Mouse (Mus musculus) G1E (cell line): ENCODE data around the gene Rcor3. TPM values are rescaled to one million over a fixed set of nuclear protein-coding genes. Genes with fewer than 3 reads are reported as not detected.

ENCODE experiments used
- ATAC-seq: 2 replicates; pipeline ENCODE4 v1.8.0; 2016; ENCODE audit warnings: mild to moderate bottlenecking; ENCODE audit not compliant: insufficient number of reproducible peaks, poor library complexity, low FRiP score, severe bottlenecking; ENCODE audit errors: extremely low read depth
- DNase-seq: peaks from one replicate; pipeline ENCODE4 v3.0.0; 2012; ENCODE audit warnings: low spot score
- H3K27me3 ChIP-seq: 2 replicates; pipeline ENCODE4 v1.6.1; 2012; ENCODE audit warnings: mild to moderate bottlenecking, low read length, inconsistent platforms; ENCODE audit not compliant: insufficient read depth
- H3K36me3 ChIP-seq: replicated peaks from 2 replicates; pipeline ENCODE3; 2012; ENCODE audit warnings: mild to moderate bottlenecking, inconsistent platforms
- H3K4me1 ChIP-seq: 2 replicates; pipeline ENCODE4 v1.6.1; 2012; ENCODE audit warnings: low read depth, low read length, inconsistent platforms, mixed read lengths; ENCODE audit not compliant: insufficient read depth
- H3K4me3 ChIP-seq: 2 replicates; pipeline ENCODE4 v1.5.1; 2012; ENCODE audit warnings: low read depth, mild to moderate bottlenecking, inconsistent platforms, low read length, moderate library complexity, mixed read lengths
- H3K9me3 ChIP-seq: replicated peaks from 2 replicates; pipeline ENCODE4 v1.6.1; 2012; ENCODE audit warnings: inconsistent platforms
- CTCF ChIP-seq: IDR thresholded peaks from 2 replicates; pipeline ENCODE4 v1.5.1; 2012; ENCODE audit warnings: low read depth, low read length, inconsistent platforms, mixed read lengths
- GATA1 ChIP-seq: IDR thresholded peaks from 2 replicates; pipeline ENCODE4 v1.6.1; 2012; ENCODE audit warnings: borderline replicate concordance, low read length, inconsistent platforms, mixed read lengths
- GATA2 ChIP-seq: IDR thresholded peaks from 2 replicates; pipeline ENCODE4 v1.6.1; 2012; ENCODE audit warnings: low read depth, low read length, inconsistent platforms, borderline replicate concordance
- POLR2AphosphoS5 ChIP-seq: IDR thresholded peaks from 2 replicates; pipeline ENCODE4 v1.6.1; 2012; ENCODE audit warnings: low read depth, low read length, inconsistent platforms; ENCODE audit not compliant: insufficient replicate concordance
- TAL1 ChIP-seq: conservative IDR thresholded peaks from 2 replicates; pipeline ENCODE4 v1.6.1; 2012; ENCODE audit warnings: low read depth, low read length, inconsistent platforms, mixed read lengths
- polyA plus RNA-seq: library from polyadenylated mRNA; stranded (reverse); fragments of >175 nt; gene quantifications from 2 replicates; pipeline ENCODE4 v1.2.3, GENCODE M21; 2012
- total RNA-seq, 2 experiments: library from RNA; stranded (forward) in 1 of 2; stranded (reverse) in 1 of 2; fragments of 200-1000 nt in 1 of 2; fragments of >200 nt in 1 of 2; fragmentation: Nextera tagmentation in 1 of 2; gene quantifications; 2 replicates each; pipeline ENCODE4 v1.2.3; 2014 to 2017

The Rcor3 gene
- total RNA-seq (2014; fragmentation: Nextera tagmentation) (73.9 and 74.8 TPM in 2 replicates), total RNA-seq (2017) (39.4 and 41.1 TPM in 2 replicates), polyA plus RNA-seq (22.7 and 24.2 TPM in 2 replicates)

- peak; percentile 90 for DNase-seq
- Histone ChIP-seq H3K27me3 (no peaks in the 10 kb centered on the region), H3K4me1 (peaks cover 39% of the 10 kb centered on the region), H3K9me3 (0 out of 2 replicates have a peak, but pooled peaks cover 4% of the 10 kb centered on the region), H3K36me3 (peaks cover 13% of the 10 kb centered on the region), H3K4me3 (peak within 1 kb of the TSS; percentile 90)
- TF ChIP-seq GATA1 (no peak), POLR2AphosphoS5 (no peak), GATA2 (no peak), CTCF (no peak), TAL1 (no peak)
- peak; percentile 32 for ATAC-seq
Measured at GRCm38 (mm10) chr1:192137926-192138910, at the start of gene Rcor3. Gene Rcor3, minus strand, starts transcription at chr1:192138062.

DNA sequence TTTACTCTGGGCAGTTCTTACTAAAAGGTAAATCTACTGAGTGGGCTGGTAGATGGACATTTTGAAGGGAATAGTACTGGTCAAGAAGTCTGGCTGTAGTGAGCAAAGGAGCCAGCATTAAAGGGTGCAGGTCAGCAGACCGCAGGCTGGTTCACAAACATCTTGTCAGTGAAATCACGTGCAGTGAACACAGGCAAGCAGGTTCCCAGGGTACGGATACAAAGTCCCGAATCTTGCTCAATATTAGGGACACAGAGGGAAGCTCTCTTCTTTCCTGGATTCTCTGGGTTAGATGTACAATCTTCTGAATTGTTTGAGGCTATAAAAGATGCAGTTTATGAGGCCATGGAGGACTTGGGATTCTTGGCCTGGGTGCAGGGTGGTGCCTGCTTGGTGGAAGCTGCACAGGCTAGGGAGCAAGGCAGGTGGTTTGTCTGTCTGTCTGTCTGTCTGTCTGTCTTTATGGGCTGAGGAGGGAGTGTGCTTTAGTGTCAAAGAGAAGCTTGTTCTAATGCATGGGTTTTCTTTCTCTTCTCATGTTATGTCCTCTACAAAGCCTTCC is 43.9 kb upstream of the Rcor3 start:
- Histone ChIP-seq H3K9me3 (no peaks in the 10 kb centered on the region), H3K27me3 (no peaks in the 10 kb centered on the region), H3K4me3 (no peak overlapping the region), H3K36me3 (no peaks in the 10 kb centered on the region), H3K4me1 (no peaks in the 10 kb centered on the region)
- DNase-seq, result no peak
- ATAC-seq, result no peak
- TF ChIP-seq TAL1 (no peak), GATA2 (no peak), POLR2AphosphoS5 (no peak)

GRCm38 (mm10) chr1:192179877-192180276 is 42.0 kb upstream of the Rcor3 start:
- Histone ChIP-seq H3K36me3 (no peaks in the 10 kb centered on the region), H3K27me3 (no peaks in the 10 kb centered on the region), H3K4me3 (no peak overlapping the region), H3K9me3 (no peaks in the 10 kb centered on the region), H3K4me1 (no peaks in the 10 kb centered on the region)
- DNase-seq (no peak), ATAC-seq (no peak)
- TF ChIP-seq CTCF (no peak), TAL1 (no peak), GATA1 (no peak), POLR2AphosphoS5 (no peak)

GRCm38 (mm10) chr1:192171477-192171876 is 33.6 kb upstream of the Rcor3 start:
- no peaks in the 10 kb centered on the region for H3K9me3 ChIP-seq
- TF ChIP-seq POLR2AphosphoS5, result no peak
- no peak for TF ChIP-seq GATA2
- TF ChIP-seq TAL1, result no peak
- TF ChIP-seq GATA1, result no peak
- no peak for TF ChIP-seq CTCF
- DNase-seq (no peak), ATAC-seq (no peak)
- H3K36me3 ChIP-seq, result no peaks in the 10 kb centered on the region
- no peaks in the 10 kb centered on the region; the same call in 1 of the 2 replicates for H3K4me1 ChIP-seq
- H3K4me3 ChIP-seq, result no peak overlapping the region
- H3K27me3 ChIP-seq, result peaks cover 5% of the 10 kb centered on the region

GRCm38 (mm10) chr1:192151179-192151578 is 13.3 kb upstream of the Rcor3 start:
- Histone ChIP-seq H3K27me3 (no peaks in the 10 kb centered on the region), H3K36me3 (no peaks in the 10 kb centered on the region), H3K9me3 (no peaks in the 10 kb centered on the region), H3K4me3 (no peak overlapping the region), H3K4me1 (0 out of 2 replicates have a peak, but pooled peaks cover 3% of the 10 kb centered on the region)
- no peak for ATAC-seq
- no peak for TF ChIP-seq POLR2AphosphoS5
- TF ChIP-seq TAL1, result no peak
- no peak for TF ChIP-seq GATA2
- no peak for TF ChIP-seq GATA1
- TF ChIP-seq CTCF, result no peak
- no peak for DNase-seq

DNA sequence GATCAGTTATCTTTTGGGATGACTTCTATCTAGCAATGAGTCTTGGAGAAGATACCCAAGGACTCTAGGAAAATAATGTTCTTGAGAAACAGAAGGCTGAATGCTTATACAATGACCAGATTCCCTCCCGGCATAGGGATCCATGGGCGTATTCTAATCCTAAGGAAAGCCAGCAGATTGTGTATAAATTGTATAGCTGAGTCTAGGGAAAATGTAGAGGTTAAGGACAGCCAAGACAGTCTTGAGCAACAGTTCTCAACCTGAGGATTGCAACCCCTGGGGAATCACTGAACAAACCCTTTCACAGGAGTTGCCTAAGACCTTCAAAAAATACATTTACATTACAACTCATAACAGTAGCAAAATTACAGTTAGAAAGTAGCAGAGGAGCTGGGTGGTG is 2.5 kb upstream of the Rcor3 start:
- TF ChIP-seq POLR2AphosphoS5 (no peak), GATA2 (no peak), GATA1 (no peak), CTCF (no peak), TAL1 (no peak)
- no peaks in the 10 kb centered on the region for H3K27me3 ChIP-seq
- no peak overlapping the region for H3K4me3 ChIP-seq
- ATAC-seq (no peak), DNase-seq (no peak)
- H3K9me3 ChIP-seq, result 0 out of 2 replicates have a peak, but pooled peaks cover 4% of the 10 kb centered on the region
- peaks cover 25% of the 10 kb centered on the region for H3K4me1 ChIP-seq
- H3K36me3 ChIP-seq, result peaks cover 2% of the 10 kb centered on the region
